Mouse (Mus musculus): ENCODE data around the gene Sigirr. TPM values are rescaled to one million over a fixed set of nuclear protein-coding genes. Genes with fewer than 3 reads are reported as not detected.

The Sigirr gene
- total RNA-seq (2021), result 1 to 10 TPM; 6.7 to 8.2 TPM

- DNase-seq, result peak in 1 of 2 experiments; percentile 27
- intact Hi-C loops (cut with DNase I), result loop anchor here (2.0 kb wide), 1 partner anchor 21 kb away; no protein-coding TSS in a partner anchor
These were observed at the start of gene Sigirr for GRCm38 (mm10) chr7:141099911-141100691. Gene Sigirr, minus strand, starts transcription at chr7:141100572.

- no peak for DNase-seq
- intact Hi-C loops (cut with DNase I), result no loop called here
These were observed 48.3 kb upstream of the Sigirr start for GRCm38 (mm10) chr7:141148639-141149038.

- intact Hi-C loops (cut with DNase I), result no loop called here
- no peak for DNase-seq
These were observed 46.7 kb upstream of the Sigirr start for GRCm38 (mm10) chr7:141147044-141147443.

DNA sequence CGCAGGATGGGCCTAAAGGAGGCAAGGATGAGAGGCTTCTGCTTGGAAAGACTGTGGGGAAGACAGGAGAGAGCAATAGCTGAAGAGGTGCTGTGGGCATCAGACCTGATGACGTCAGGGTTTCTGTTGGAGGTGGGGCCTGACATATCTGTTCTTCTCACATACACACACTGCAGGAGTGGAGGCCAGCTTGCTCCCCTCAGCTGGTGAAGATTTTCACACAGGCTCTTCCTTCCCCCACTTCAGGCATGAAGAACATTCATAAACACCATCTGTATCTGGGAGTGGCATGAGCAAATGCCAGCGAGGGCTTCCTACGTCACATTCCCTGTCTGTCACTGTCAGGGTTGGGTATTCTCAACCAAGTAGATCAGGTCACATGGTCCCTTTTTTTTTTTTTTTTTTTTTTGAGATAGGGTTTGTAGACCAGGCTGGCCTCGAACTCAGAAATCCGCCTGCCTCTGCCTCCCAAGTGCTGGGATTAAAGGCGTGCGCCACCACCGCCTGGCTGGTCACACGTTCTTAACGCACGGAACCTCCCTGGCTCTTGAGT lies 45.7 kb upstream of the Sigirr start:
- DNase-seq, result no peak
- intact Hi-C loops (cut with DNase I), result no loop called here

DNA sequence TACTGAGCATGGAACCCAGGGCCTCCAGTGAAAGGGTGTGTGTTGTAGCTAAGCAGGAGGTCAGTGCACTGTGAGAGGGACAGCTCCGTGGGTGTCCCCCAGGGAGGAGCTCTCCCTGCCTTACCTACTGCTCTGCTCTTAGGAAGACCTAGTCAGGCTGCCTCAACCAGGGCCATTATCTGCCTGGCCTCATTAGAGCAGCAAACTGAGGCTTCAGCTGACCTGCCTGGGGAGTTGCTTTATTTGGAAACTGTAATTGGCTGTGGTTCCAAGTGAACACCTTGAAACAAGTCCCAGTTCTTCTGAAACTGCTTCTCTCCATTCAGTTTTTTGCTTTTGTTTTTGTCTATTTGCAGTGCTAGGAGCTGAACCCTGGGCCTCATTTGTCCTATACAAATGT lies 45.0 kb upstream of the Sigirr start:
- DNase-seq, result no peak
- intact Hi-C loops (cut with DNase I), result no loop called here

DNA sequence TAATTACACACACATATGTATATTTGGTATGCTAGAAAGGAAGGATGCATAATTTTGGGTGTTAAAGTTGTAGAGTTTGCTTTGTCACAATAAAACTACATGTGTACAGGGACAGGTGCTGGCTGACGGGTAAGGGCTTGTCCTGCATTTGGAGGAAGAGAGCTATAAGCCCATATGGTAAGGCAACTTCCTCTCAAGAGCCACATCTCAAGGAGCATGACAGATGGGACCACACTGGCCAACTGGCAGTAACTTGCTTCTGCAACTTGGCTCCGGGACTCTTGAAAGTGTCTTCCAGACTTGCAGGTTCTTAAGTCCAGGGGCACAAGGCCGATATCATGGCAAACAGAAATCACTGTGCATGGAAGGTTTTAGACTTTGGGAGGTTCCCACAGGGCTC lies 44.3 kb upstream of the Sigirr start:
- no peak for DNase-seq
- intact Hi-C loops (cut with DNase I), result no loop called here

GRCm38 (mm10) chr7:141143861-141144260 lies 43.5 kb upstream of the Sigirr start:
- DNase-seq, result no peak
- intact Hi-C loops (cut with DNase I), result no loop called here

- intact Hi-C loops (cut with DNase I), result no loop called here
- DNase-seq, result peak in 1 of 2 experiments; percentile 48
These were observed 42.7 kb upstream of the Sigirr start for GRCm38 (mm10) chr7:141143112-141143511.

- DNase-seq, result no peak
- intact Hi-C loops (cut with DNase I), result no loop called here
These were observed 41.0 kb upstream of the Sigirr start for GRCm38 (mm10) chr7:141141326-141141725.

DNA sequence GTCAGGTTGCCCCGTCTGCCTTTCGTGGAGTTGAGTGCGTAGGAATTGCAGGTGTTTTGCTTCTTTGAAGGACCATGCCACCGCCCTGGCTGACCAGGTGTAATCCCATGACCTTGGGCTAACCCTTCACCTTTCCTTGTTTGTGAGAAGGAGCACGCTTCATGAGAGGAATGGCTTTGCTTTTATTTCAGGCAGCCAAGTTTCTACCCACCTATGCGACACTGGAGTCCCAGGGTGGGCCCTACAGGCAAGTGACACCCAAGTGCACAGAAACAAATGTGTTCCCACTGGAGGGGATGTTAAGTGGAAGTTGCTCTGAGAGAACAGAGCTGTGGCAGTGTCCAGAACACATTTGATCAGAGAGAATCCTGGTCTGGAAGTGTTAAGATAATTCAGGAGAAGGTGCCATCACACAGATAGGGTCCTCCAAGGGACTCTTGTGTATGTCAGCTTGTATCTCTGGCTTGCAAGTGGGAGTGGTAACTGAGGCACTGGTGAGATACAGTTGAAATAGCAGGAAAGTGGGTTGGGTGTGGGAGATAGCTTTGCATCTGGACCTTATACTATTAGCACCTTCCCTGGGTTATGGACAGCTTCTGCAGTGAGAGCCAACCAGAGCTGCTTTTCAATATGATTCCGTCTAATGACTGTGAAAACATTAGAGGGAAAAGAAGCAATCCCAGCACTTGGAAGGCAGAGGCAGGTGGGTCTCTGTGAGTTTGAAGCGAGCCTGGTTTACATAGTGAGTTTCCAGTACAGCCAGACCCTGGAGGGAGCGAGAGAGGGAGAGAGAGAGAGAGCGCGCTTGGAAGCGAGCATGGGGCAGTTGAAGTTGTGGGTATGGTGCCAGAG lies 31.8 kb upstream of the Sigirr start:
- intact Hi-C loops (cut with DNase I), result loop anchor here (2.0 kb wide), 1 partner anchor 41 kb away; the partner anchor contains the start of gene Rnh1
- DNase-seq, result peak in 1 of 2 experiments; percentile 14

DNA sequence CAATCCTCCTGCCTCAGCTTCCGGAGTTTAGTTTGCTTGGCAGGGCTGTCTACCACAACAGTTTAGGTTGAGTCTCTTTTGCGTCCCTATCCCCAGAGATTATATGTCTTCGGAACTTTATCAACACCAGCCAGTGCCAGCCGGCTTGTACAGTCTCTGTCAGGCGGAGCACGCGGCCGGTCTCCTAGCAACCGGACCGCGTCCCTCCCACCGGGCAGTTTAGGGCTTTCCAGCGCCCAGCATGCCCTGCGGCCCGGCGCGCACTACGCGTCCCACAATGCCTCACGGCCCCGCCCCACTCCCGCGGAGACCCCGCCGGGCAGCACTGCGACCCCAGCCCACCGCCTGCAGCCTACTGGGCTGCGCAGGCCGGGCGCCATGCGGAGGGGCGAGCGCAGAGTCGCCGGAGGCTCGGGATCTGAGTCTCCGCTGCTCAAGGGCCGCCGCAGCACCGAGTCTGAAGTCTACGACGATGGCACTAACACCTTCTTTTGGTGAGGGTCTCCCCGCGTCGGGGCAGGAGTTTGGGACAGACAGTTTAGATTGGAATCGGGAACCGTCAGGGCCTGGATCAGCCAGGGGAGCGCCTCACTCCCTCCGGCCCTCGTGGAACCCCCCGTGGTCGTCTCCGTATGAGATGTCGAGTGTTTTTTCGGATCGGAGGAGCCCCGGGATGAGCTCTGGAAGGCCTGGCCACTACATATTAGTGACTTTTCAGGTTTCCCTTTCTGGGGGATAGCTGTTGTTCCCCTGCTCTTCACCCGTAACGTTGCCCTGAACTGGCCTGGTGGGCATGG lies 30.9 kb upstream of the Sigirr start:
- peak; percentile 91 to 92 for DNase-seq
- intact Hi-C loops (cut with DNase I), result loop anchor here (2.0 kb wide), 1 partner anchor 42 kb away; the partner anchor contains the start of gene Rnh1

DNA sequence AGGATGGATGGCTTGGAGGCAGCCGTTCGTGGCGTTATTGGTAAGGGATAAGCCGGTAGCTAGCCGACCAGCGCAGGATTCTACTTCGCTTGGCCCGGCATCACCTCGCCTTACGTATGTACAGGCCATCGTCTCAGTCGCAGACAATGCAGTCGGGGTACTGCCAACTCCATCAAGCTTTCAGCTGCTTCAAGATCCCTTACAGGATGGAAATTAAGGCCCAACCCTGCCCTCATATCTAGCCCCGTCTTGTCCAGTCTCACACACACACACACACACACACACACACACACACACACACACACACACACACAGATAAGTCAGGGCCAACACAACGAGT lies 23.1 kb upstream of the Sigirr start:
- DNase-seq, result no peak
- intact Hi-C loops (cut with DNase I), result no loop called here

GRCm38 (mm10) chr7:141122689-141123516 lies 22.5 kb upstream of the Sigirr start:
- intact Hi-C loops (cut with DNase I), result no loop called here
- DNase-seq, result peak; percentile 96

- intact Hi-C loops (cut with DNase I), result no loop called here
- DNase-seq, result peak; percentile 36 to 41
These were observed 21.9 kb upstream of the Sigirr start, which contains the start of gene Ptdss2 for GRCm38 (mm10) chr7:141122245-141122644. Gene Ptdss2, plus strand, starts transcription at chr7:141122382.

DNA sequence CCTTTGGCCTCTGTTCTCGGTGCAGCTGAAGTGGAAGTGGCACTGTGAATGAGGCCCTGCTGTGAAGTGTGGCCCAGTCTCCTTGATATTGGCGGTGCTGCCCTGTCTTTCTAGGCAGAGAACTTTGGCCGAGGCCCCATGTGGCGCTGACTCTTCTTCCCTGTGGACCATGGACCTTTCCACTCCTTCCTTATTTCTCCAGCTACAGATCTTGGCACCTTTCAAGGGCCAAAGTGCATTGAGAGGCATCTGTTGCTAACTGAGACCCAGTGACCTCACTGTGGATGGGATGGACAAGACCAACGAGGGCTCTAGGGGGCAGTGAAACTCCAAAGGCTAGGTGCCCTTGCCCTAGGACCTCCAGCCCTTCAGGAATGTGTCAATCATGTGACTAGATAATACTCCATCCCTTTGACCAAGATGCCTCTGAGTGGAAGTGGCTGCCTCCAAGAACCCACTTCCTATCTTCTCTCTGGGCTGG lies 20.7 kb upstream of the Sigirr start:
- DNase-seq, result no peak
- intact Hi-C loops (cut with DNase I), result loop anchor here (2.0 kb wide), 1 partner anchor 22 kb away; no protein-coding TSS in a partner anchor

- no peak for DNase-seq
- intact Hi-C loops (cut with DNase I), result loop anchor here (2.0 kb wide), 1 partner anchor 22 kb away; no protein-coding TSS in a partner anchor
These were observed 20.2 kb upstream of the Sigirr start for GRCm38 (mm10) chr7:141120605-141121004.

- DNase-seq, result no peak
- intact Hi-C loops (cut with DNase I), result no loop called here
These were observed 19.1 kb upstream of the Sigirr start for GRCm38 (mm10) chr7:141119487-141119886.

DNA sequence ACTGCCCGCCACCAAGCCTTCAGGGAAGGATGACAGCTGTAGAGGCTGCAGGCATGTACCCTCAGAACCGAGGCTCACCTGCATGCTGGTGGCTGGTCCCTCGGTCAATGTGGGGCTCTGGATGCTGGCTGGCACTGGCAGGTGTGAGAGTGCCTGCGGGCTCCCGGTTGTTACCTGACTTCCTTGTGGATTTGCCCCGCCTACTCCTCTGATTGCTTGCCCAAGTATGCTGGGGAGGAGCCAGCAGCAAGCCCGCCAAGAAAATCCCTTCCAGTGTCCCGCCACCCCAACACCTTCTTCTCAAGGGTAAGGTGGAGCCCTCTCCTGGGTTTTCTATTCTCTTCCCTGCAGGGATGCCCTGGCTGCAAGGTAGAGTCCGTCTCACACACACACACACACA lies 17.3 kb upstream of the Sigirr start, which contains the start of gene Ano9:
Ano9 (minus strand) TSS at position 171 of the 400 bp plus-strand sequence.
- intact Hi-C loops (cut with DNase I), result no loop called here
- no peak for DNase-seq

DNA sequence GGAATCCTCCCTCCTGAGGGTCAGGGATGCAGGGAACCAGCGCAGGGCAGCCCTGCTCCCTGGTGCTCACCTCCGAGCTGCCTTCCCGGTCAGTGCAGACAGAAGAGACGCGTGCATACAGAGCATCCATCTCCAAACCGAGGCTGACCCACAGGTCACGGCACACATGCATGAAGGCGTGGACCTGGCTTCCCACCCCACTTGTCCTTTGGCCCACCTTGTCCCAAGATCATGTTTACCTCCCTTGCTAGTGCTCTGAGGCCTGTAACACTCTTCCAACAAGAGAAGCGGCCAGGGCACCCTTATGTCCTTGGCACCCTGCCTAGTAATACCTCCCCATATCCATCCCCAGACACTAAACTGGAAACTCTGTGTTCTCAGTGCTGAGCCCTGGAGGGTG lies 15.5 kb upstream of the Sigirr start:
- intact Hi-C loops (cut with DNase I), result no loop called here

More for the DNA sequence above, 15.5 kb upstream of the Sigirr start:
- DNase-seq, result no peak

Data from heart, postnatal 10 days (tissue).